Mouse (Mus musculus) embryonic stem cell, embryonic (primary cell): Measurements from ENCODE around the gene Srsf10.

Experiments used
- CTCF ChIA-PET, 4 experiments: fragments of 300-600 bp in 2 of 4; fragments of 350-600 bp in 2 of 4; sonication (Branson Sonifier 250); formaldehyde crosslinking; loops; one replicate each; lab custom pipeline; 2022; ENCODE audit warnings: inconsistent platforms in 2 of 4; lab: Charles Lee
- POLR2A ChIA-PET, 4 experiments: fragments of 300-600 bp in 2 of 4; fragments of 350-600 bp in 2 of 4; sonication (Branson Sonifier 250); formaldehyde crosslinking; loops; one replicate each; lab custom pipeline; 2022; ENCODE audit warnings: antibody characterized with exemption in 4 of 4, inconsistent platforms in 1 of 4; lab: Charles Lee

The Srsf10 gene

GRCm38 (mm10) chr4:135909326-135910066 lies 53.9 kb downstream of the Srsf10 start:
- POLR2A ChIA-PET: interaction anchor here in 3 of 4 experiments (0.6 to 2.5 kb wide), 7 partner anchors 8 to 108 kb away, joined by 3 to 8 read pairs (median 4); partner anchors contain the start of genes Fuca1 (in 2 of the 3) and Hmgcl (in 1 of the 3)
- CTCF ChIA-PET: interaction anchor here in 2 of 4 experiments (0.6 to 5.9 kb wide), 5 partner anchors 11 to 198 kb away, joined by 3 to 33 read pairs (median 8); partner anchors contain the start of gene Fuca1 (in 2 of the 2)

DNA sequence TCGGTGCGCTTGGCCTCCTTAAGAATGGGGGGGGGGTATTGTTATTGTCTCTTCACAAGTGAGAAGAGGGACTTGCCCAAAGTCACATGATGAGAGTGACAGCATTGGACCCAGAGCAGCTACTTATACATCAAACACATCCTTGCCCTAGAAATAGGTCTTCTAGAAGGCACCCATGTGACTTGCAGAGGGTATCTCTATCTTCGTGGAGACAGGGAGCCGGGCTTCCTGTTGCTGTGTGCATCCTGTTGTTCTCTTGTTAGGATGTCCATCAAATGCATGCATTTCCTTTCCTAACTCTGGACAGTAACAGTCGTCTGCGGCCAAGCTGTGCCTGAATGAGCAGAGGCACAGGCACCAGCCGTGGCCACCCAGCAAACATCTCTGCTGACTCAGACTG lies 56.0 kb downstream of the Srsf10 start:
- ChIA-PET POLR2A (interaction anchor here in 2 of 4 experiments (0.7 to 2.5 kb wide), 7 partner anchors 9 to 642 kb away, joined by 3 to 9 read pairs (median 4); partner anchors contain the start of gene Fuca1 (in 2 of the 2)), CTCF (interaction anchor here (0.6 to 2.9 kb wide), 7 partner anchors 8 to 956 kb away, joined by 3 to 13 read pairs (median 7); partner anchors contain the start of gene Fuca1 (in 2 of the 4))

DNA sequence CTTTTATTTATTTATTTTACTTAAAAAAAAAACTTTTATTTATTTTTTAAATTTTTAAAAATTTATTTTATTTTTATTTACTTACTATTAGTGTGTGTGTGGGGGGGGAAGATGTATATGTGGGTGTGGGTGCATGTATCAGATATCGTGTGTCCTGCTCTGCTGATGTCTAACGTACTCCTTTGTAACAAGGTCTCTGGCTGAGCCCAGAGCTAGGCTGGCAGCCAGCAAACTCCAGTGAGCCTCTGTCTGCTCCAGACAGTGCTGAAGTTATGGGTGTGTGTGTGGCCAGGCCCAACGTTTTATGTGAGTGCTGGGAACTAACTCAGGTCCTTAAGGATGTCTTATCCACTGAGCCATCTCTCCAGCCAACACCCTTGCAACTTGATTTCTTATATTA lies 56.6 kb downstream of the Srsf10 start:
- ChIA-PET CTCF (interaction anchor here in 3 of 4 experiments (0.5 to 2.9 kb wide), 5 partner anchors 8 to 469 kb away, joined by 4 to 9 read pairs (median 7); partner anchors contain the start of gene Fuca1 (in 1 of the 3)), POLR2A (interaction anchor here in 1 of 4 experiments (1.4 to 2.5 kb wide), 3 partner anchors 13 to 35 kb away, joined by 4 to 7 read pairs (median 4); no protein-coding TSS in a partner anchor)

- ChIA-PET CTCF (interaction anchor here in 3 of 4 experiments (0.5 to 2.9 kb wide), 5 partner anchors 7 to 470 kb away, joined by 3 to 9 read pairs (median 5); partner anchors contain the start of gene Fuca1 (in 1 of the 3)), POLR2A (interaction anchor here in 2 of 4 experiments (0.5 to 2.0 kb wide), 3 partner anchors 14 to 90 kb away, joined by 3 to 4 read pairs (median 4); no protein-coding TSS in a partner anchor)
Measured at GRCm38 (mm10) chr4:135912835-135913234, 57.3 kb downstream of the Srsf10 start.

DNA sequence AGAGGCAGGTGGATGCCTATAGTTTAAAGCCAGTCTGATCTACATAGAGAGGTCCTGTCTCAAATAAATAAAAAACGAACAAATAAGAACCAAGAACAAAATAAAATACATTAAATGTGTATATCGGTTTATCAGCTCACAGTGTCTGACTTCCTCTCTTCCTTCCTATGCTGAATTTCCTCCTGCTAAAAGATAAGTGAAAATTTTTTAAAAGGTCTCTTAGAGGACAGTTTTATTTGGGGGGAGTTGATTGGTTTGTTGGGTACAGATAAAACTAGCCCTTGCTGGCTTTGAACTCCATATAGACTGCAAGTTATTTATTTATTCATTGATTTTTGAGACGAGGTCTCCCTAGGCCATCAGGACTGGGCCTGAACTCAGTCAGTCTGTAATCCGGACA lies 57.9 kb downstream of the Srsf10 start:
- ChIA-PET CTCF (interaction anchor here in 1 of 4 experiments (0.8 kb wide), 1 partner anchor 24 kb away, joined by 3 read pairs; no protein-coding TSS in a partner anchor), POLR2A (interaction anchor here in 1 of 4 experiments (1.4 kb wide), 1 partner anchor 37 kb away, joined by 4 read pairs; no protein-coding TSS in a partner anchor)

DNA sequence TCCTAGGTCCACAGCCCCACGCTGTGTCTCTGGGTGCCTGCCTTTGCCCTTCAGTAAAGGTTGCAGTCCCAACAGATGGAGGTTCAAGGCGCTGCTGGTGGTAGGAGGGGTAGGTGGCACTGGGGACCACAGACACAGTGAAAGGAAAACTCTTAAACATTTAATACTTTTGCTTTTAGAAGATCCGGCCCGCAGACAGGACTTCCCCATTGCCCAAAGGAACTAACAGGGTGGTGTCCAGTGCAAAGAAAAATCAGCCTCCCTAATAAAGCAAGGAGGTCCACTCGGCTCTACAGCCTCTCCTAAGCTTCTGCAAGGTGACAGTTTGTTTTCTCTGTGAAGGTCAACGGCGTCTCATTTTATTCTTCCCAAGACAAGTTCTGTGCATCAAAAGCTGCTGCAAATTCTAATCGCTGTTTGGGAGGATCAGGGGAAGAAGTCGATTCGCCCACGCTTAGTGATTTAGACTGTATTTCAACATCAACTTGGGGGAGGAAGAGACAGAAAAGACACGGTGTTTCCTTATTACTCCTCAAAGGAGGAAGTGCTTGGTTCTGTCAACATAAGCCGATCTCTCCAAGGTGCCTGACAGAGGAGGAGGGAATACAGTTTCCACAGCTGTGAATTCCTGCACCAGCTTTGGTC lies 63.2 kb downstream of the Srsf10 start:
- ChIA-PET POLR2A (interaction anchor here in 2 of 4 experiments (1.9 to 4.1 kb wide), 6 partner anchors 11 to 29 kb away, joined by 5 to 35 read pairs (median 10); partner anchors contain the start of genes Cnr2 (in 1 of the 2) and Hmgcl (in 1 of the 2)), CTCF (interaction anchor here (0.5 to 3.8 kb wide), 15 partner anchors 8 to 536 kb away, joined by 3 to 44 read pairs (median 8); partner anchors contain the start of gene Cnr2 (in 1 of the 4))

- POLR2A ChIA-PET: interaction anchor here (0.6 to 4.1 kb wide), 16 partner anchors 8 to 88 kb away, joined by 3 to 35 read pairs (median 8); partner anchors contain the start of genes Cnr2 (in 1 of the 4), Hmgcl (in 1 of the 4) and Srsf10 (in 1 of the 4)
- CTCF ChIA-PET: interaction anchor here (0.6 to 3.8 kb wide), 30 partner anchors 8 to 425 kb away, joined by 3 to 44 read pairs (median 8); partner anchors contain the start of genes Cnr2 (in 1 of the 4), Gale (in 1 of the 4), Nipal3 (in 1 of the 4) and Stpg1 (in 1 of the 4)
Measured at GRCm38 (mm10) chr4:135919280-135919639, 63.7 kb downstream of the Srsf10 start.
